Mouse (Mus musculus): Measurements from ENCODE around the gene Nono.

Gene Nono

GRCm38 (mm10) chrX:101481604-101482350, 52.7 kb downstream of the Nono start:
- no peak for DNase-seq (ENCODE audit: low read depth, low spot score)

GRCm38 (mm10) chrX:101486487-101487152, 57.5 kb downstream of the Nono start:
- DNase-seq (ENCODE audit: low read depth, low spot score) = peak; percentile 30
